Mouse (Mus musculus) CH12F3 (cell line): Measurements from ENCODE around the gene Ecm1.
"Not testable (repeated sequence)": the region's sequence is repeated elsewhere in the genome, so short reads cannot be mapped to it uniquely, and the experiment has no call there.

Source experiments
- in situ Hi-C: fragments of 300-500 bp; cut with MboI; formaldehyde crosslinking; loops from 2 replicates; pipeline ENCODE4 v1.14.3; 2020; ENCODE audit warnings: low sequenced_read_pairs

Ecm1 gene

GRCm38 (mm10) chr3:95690552-95690951, 48.8 kb downstream of the Ecm1 start:
- in situ Hi-C loops, result not testable (repeated sequence)

- in situ Hi-C loops, result no loop called here
Measured at GRCm38 (mm10) chr3:95689940-95690339, 49.4 kb downstream of the Ecm1 start.

- in situ Hi-C loops, result no loop called here
Measured at GRCm38 (mm10) chr3:95689171-95689915, 50.0 kb downstream of the Ecm1 start.

GRCm38 (mm10) chr3:95687524-95688421, 51.6 kb downstream of the Ecm1 start, which contains the start of gene Adamtsl4:
Gene Adamtsl4 (minus strand): TSS chr3:95687917.
- in situ Hi-C loops, result no loop called here

GRCm38 (mm10) chr3:95687168-95687523, 52.2 kb downstream of the Ecm1 start:
- in situ Hi-C loops, result no loop called here

- in situ Hi-C loops, result no loop called here
Measured at GRCm38 (mm10) chr3:95686492-95687167, 52.7 kb downstream of the Ecm1 start.

- in situ Hi-C loops, result no loop called here
Measured at GRCm38 (mm10) chr3:95685701-95686100, 53.7 kb downstream of the Ecm1 start.

GRCm38 (mm10) chr3:95685301-95685700, 54.1 kb downstream of the Ecm1 start:
- in situ Hi-C loops, result no loop called here

GRCm38 (mm10) chr3:95684846-95685245, 54.5 kb downstream of the Ecm1 start:
- in situ Hi-C loops, result no loop called here
